Mouse (Mus musculus) forebrain, embryonic 10.5 days (tissue): ENCODE data around the gene Slc22a4. TPM values are rescaled to one million over a fixed set of nuclear protein-coding genes. Genes with fewer than 3 reads are reported as not detected.
"Not testable (repeated sequence)": the region's sequence is repeated elsewhere in the genome, so short reads cannot be mapped to it uniquely, and the experiment has no call there.

Experiments
- DNase-seq: peaks from one replicate; pipeline ENCODE4 v3.0.0-alpha.2; 2017; ENCODE audit warnings: low spot score; ENCODE audit errors: extremely low spot score
- H3K27ac ChIP-seq: fragments of 300-500 bp; sonication (generic); 2 replicates; pipeline ENCODE4 v1.5.1; 2016; ENCODE audit warnings: mild to moderate bottlenecking
- H3K27me3 ChIP-seq: fragments of 300-500 bp; sonication (generic); 2 replicates; pipeline ENCODE4 v1.6.1; 2016; ENCODE audit warnings: mild to moderate bottlenecking; ENCODE audit not compliant: poor library complexity, severe bottlenecking
- H3K36me3 ChIP-seq: fragments of 300-500 bp; sonication (generic); replicated peaks from 2 replicates; pipeline ENCODE4 v1.6.1; 2016; ENCODE audit warnings: mild to moderate bottlenecking, moderate library complexity
- H3K4me1 ChIP-seq: fragments of 300-500 bp; sonication (generic); 2 replicates; pipeline ENCODE4 v1.6.1; 2016
- H3K4me3 ChIP-seq: fragments of 300-500 bp; sonication (generic); 2 replicates; pipeline ENCODE4 v1.5.1; 2016; ENCODE audit warnings: mild to moderate bottlenecking, moderate library complexity
- H3K9me3 ChIP-seq: fragments of 300-500 bp; sonication (generic); 2 replicates; pipeline ENCODE4 v1.6.1; 2016; ENCODE audit warnings: mild to moderate bottlenecking, moderate library complexity
- WGBS: fragments of 180-500 bp; shearing (Covaris S2); methylation state at CpG from one replicate; pipeline ENCODE4 v1.1.7; 2016; 5-methylcytosine and 5-hydroxymethylcytosine counted together
- polyA plus RNA-seq: library from polyadenylated mRNA; unstranded; fragments of >200 nt; fragmentation: Nextera tagmentation; extraction: Ambion mirVana; gene quantifications from 2 replicates; pipeline ENCODE4 v1.2.1, GENCODE M21; 2016

Gene Slc22a4
- polyA plus RNA-seq, 1 experiment from 2014 or later = 1.3 TPM

- Histone ChIP-seq H3K27ac (no peak overlapping the region), H3K9me3 (no peaks in the 10 kb centered on the region), H3K36me3 (no peaks in the 10 kb centered on the region), H3K27me3 (no peaks in the 10 kb centered on the region), H3K4me1 (peaks cover 7% of the 10 kb centered on the region), H3K4me3 (no peak overlapping the region)
- 96% methylated on average over 2 of the region's 2 CpGs for WGBS
- DNase-seq = no peak
Measured at GRCm38 (mm10) chr11:54011255-54011654, 16.6 kb downstream of the Slc22a4 start.

- WGBS = 83% methylated on average over 10 of the region's 10 CpGs
- H3K27me3 ChIP-seq = no peaks in the 10 kb centered on the region
- no peak for DNase-seq
Measured at GRCm38 (mm10) chr11:54008416-54008920, 19.4 kb downstream of the Slc22a4 start.

GRCm38 (mm10) chr11:54007717-54008116, 20.2 kb downstream of the Slc22a4 start:
- Histone ChIP-seq H3K4me3 (no peak overlapping the region), H3K27me3 (no peaks in the 10 kb centered on the region), H3K4me1 (peaks cover 11% of the 10 kb centered on the region), H3K36me3 (no peaks in the 10 kb centered on the region), H3K27ac (no peak overlapping the region), H3K9me3 (no peaks in the 10 kb centered on the region)
- 93% methylated on average over 11 of the region's 11 CpGs for WGBS
- DNase-seq = no peak

More at GRCm38 (mm10) chr11:54008416-54008920, 19.4 kb downstream of the Slc22a4 start:
- H3K36me3 ChIP-seq = no peaks in the 10 kb centered on the region
- H3K4me1 ChIP-seq = peaks cover 7% of the 10 kb centered on the region
- H3K4me3 ChIP-seq = no peak overlapping the region
- no peak overlapping the region for H3K27ac ChIP-seq
- no peaks in the 10 kb centered on the region for H3K9me3 ChIP-seq

GRCm38 (mm10) chr11:54006901-54007300, 21.0 kb downstream of the Slc22a4 start:
- DNase-seq = no peak
- no peaks in the 10 kb centered on the region for H3K9me3 ChIP-seq
- H3K4me1 ChIP-seq = peaks cover 16% of the 10 kb centered on the region
- no peaks in the 10 kb centered on the region for H3K36me3 ChIP-seq
- H3K4me3 ChIP-seq = no peak overlapping the region
- no peak overlapping the region for H3K27ac ChIP-seq
- 89% methylated on average over 4 of the region's 4 CpGs for WGBS
- H3K27me3 ChIP-seq = no peaks in the 10 kb centered on the region

GRCm38 (mm10) chr11:54006362-54006761, 21.5 kb downstream of the Slc22a4 start:
- not testable (repeated sequence) for H3K27ac ChIP-seq, DNase-seq, H3K4me3 ChIP-seq, H3K27me3 ChIP-seq, H3K9me3 ChIP-seq, H3K36me3 ChIP-seq
- WGBS = 84% methylated on average over 5 of the region's 5 CpGs
- H3K4me1 ChIP-seq = peaks cover 16% of the 10 kb centered on the region

GRCm38 (mm10) chr11:54004734-54005133, 23.2 kb downstream of the Slc22a4 start:
- no peak overlapping the region for H3K4me3 ChIP-seq
- DNase-seq = no peak
- H3K4me1 ChIP-seq = peaks cover 16% of the 10 kb centered on the region
- WGBS = 85% methylated on average over 3 of the region's 3 CpGs
- H3K36me3 ChIP-seq = no peaks in the 10 kb centered on the region
- H3K9me3 ChIP-seq = no peaks in the 10 kb centered on the region
- 0 out of 2 replicates have a peak overlapping the region, but pooled peaks have one; percentile 44 for H3K27ac ChIP-seq
- H3K27me3 ChIP-seq = no peaks in the 10 kb centered on the region

- WGBS = 87% methylated on average over 9 of the region's 9 CpGs
- no peak for DNase-seq
- H3K9me3 ChIP-seq = no peaks in the 10 kb centered on the region
- H3K4me1 ChIP-seq = peaks cover 13% of the 10 kb centered on the region
- no peak overlapping the region for H3K27ac ChIP-seq
- no peaks in the 10 kb centered on the region for H3K27me3 ChIP-seq
- H3K36me3 ChIP-seq = no peaks in the 10 kb centered on the region
- no peak overlapping the region for H3K4me3 ChIP-seq
Measured at GRCm38 (mm10) chr11:54004221-54004620, 23.7 kb downstream of the Slc22a4 start.

GRCm38 (mm10) chr11:54002761-54003717, 24.9 kb downstream of the Slc22a4 start:
- not testable (repeated sequence) for H3K27me3 ChIP-seq, H3K27ac ChIP-seq, H3K36me3 ChIP-seq, H3K9me3 ChIP-seq, H3K4me3 ChIP-seq, H3K4me1 ChIP-seq
- DNase-seq = peak; percentile 63
- 58% methylated on average over 12 of the region's 12 CpGs for WGBS

GRCm38 (mm10) chr11:54002147-54002760, 25.6 kb downstream of the Slc22a4 start:
- H3K4me1 ChIP-seq = peaks cover 9% of the 10 kb centered on the region; the same call in 1 of the 2 replicates
- H3K36me3 ChIP-seq = no peaks in the 10 kb centered on the region
- H3K4me3 ChIP-seq = no peak overlapping the region
- no peak overlapping the region for H3K27ac ChIP-seq
- DNase-seq = peak; percentile 45
- H3K27me3 ChIP-seq = no peaks in the 10 kb centered on the region
- 3% methylated on average over 5 of the region's 5 CpGs for WGBS
- H3K9me3 ChIP-seq = no peaks in the 10 kb centered on the region

- H3K27me3 ChIP-seq = no peaks in the 10 kb centered on the region
- no peaks in the 10 kb centered on the region for H3K9me3 ChIP-seq
- WGBS = 86% methylated on average over 2 of the region's 2 CpGs
- no peak for DNase-seq
- H3K27ac ChIP-seq = no peak overlapping the region
- no peaks in the 10 kb centered on the region for H3K36me3 ChIP-seq
- H3K4me1 ChIP-seq = peaks cover 5% of the 10 kb centered on the region; the same call in 1 of the 2 replicates
- H3K4me3 ChIP-seq = no peak overlapping the region
Measured at GRCm38 (mm10) chr11:53997661-53998060, 30.2 kb downstream of the Slc22a4 start.

- Histone ChIP-seq H3K9me3 (no peaks in the 10 kb centered on the region), H3K4me1 (no peaks in the 10 kb centered on the region), H3K27me3 (no peaks in the 10 kb centered on the region), H3K27ac (no peak overlapping the region), H3K36me3 (no peaks in the 10 kb centered on the region), H3K4me3 (no peak overlapping the region)
- DNase-seq = no peak
- WGBS = 93% methylated on average over 4 of the region's 4 CpGs
Measured at GRCm38 (mm10) chr11:53992264-53992663, 35.6 kb downstream of the Slc22a4 start.

- no peaks in the 10 kb centered on the region for H3K27me3 ChIP-seq
- WGBS = 72% methylated on average over 1 of the region's 1 CpGs
- H3K4me1 ChIP-seq = no peaks in the 10 kb centered on the region
- no peak for DNase-seq
- no peak overlapping the region for H3K27ac ChIP-seq
- no peak overlapping the region for H3K4me3 ChIP-seq
- no peaks in the 10 kb centered on the region for H3K9me3 ChIP-seq
- H3K36me3 ChIP-seq = no peaks in the 10 kb centered on the region
Measured at GRCm38 (mm10) chr11:53989232-53989631, 38.7 kb downstream of the Slc22a4 start.

GRCm38 (mm10) chr11:53988081-53988480, 39.8 kb downstream of the Slc22a4 start:
- Histone ChIP-seq H3K4me1 (no peaks in the 10 kb centered on the region), H3K4me3 (no peak overlapping the region), H3K36me3 (no peaks in the 10 kb centered on the region), H3K27ac (no peak overlapping the region), H3K9me3 (no peaks in the 10 kb centered on the region), H3K27me3 (no peaks in the 10 kb centered on the region)
- no peak for DNase-seq
- WGBS = 84% methylated on average over 4 of the region's 4 CpGs
